Mouse (Mus musculus): ENCODE data around the gene Cebpe. TPM values are rescaled to one million over a fixed set of nuclear protein-coding genes. Genes with fewer than 3 reads are reported as not detected.

Gene Cebpe
- polyA plus RNA-seq, 1 experiment from 2014 or later, result 0.17 TPM

GRCm38 (mm10) chr14:54701298-54701697 is 10.7 kb downstream of the Cebpe start:
- Histone ChIP-seq H3K4me1 (ENCODE audit: control insufficient read depth, insufficient read depth, low read length) (no peaks in the 10 kb centered on the region), H3K36me3 (replicated peaks; ENCODE audit: control insufficient read depth, insufficient read depth, low read depth, low read length) (no peaks in the 10 kb centered on the region), H3K27me3 (ENCODE audit: control insufficient read depth, insufficient read depth, low read length) (no peaks in the 10 kb centered on the region), H3K4me2 (ENCODE audit: low read depth, low read length) (no peak overlapping the region), H3K4me3 (ENCODE audit: low read depth, low read length) (no peak overlapping the region), H3K9me3 (replicated peaks; ENCODE audit: control insufficient read depth, low read length) (no peaks in the 10 kb centered on the region), H3K27ac (replicated peaks; ENCODE audit: low read depth, low read length) (no peak overlapping the region), H3K9ac (replicated peaks; ENCODE audit: low read length) (no peak overlapping the region)
- 16% methylated on average over 6 of the region's 6 CpGs for WGBS
- DNase-seq (ENCODE audit: low spot score), result peak; percentile 83
- 0 out of 2 replicates have a peak, but pooled peaks have one; percentile 39 for ATAC-seq (replicated peaks; ENCODE audit: insufficient number of reproducible peaks, low FRiP score, low TSS enrichment, low read depth)

- no peaks in the 10 kb centered on the region for H3K4me1 ChIP-seq (ENCODE audit: control insufficient read depth, insufficient read depth, low read length)
- H3K9me3 ChIP-seq (replicated peaks; ENCODE audit: control insufficient read depth, low read length), result no peaks in the 10 kb centered on the region
- no peak overlapping the region for H3K9ac ChIP-seq (replicated peaks; ENCODE audit: low read length)
- H3K4me2 ChIP-seq (ENCODE audit: low read depth, low read length), result no peak overlapping the region
- H3K27ac ChIP-seq (replicated peaks; ENCODE audit: low read depth, low read length), result no peak overlapping the region
- ATAC-seq (replicated peaks; ENCODE audit: insufficient number of reproducible peaks, low FRiP score, low TSS enrichment, low read depth) (no peak), DNase-seq (ENCODE audit: low spot score) (no peak)
- H3K27me3 ChIP-seq (ENCODE audit: control insufficient read depth, insufficient read depth, low read length), result no peaks in the 10 kb centered on the region
- H3K4me3 ChIP-seq (ENCODE audit: low read depth, low read length), result no peak overlapping the region
- 52% methylated on average over 3 of the region's 3 CpGs for WGBS
- H3K36me3 ChIP-seq (replicated peaks; ENCODE audit: control insufficient read depth, insufficient read depth, low read depth, low read length), result no peaks in the 10 kb centered on the region
Measured at GRCm38 (mm10) chr14:54699586-54699985, 12.4 kb downstream of the Cebpe start.

- Histone ChIP-seq H3K36me3 (replicated peaks; ENCODE audit: control insufficient read depth, insufficient read depth, low read depth, low read length) (no peaks in the 10 kb centered on the region; the same call in 1 of the 2 replicates), H3K9ac (replicated peaks; ENCODE audit: low read length) (no peak within 1 kb of the TSS), H3K27me3 (ENCODE audit: control insufficient read depth, insufficient read depth, low read length) (no peaks in the 10 kb centered on the region), H3K27ac (replicated peaks; ENCODE audit: low read depth, low read length) (no peak within 1 kb of the TSS), H3K4me3 (ENCODE audit: low read depth, low read length) (no peak within 1 kb of the TSS), H3K4me1 (ENCODE audit: control insufficient read depth, insufficient read depth, low read length) (no peaks in the 10 kb centered on the region), H3K4me2 (ENCODE audit: low read depth, low read length) (no peak within 1 kb of the TSS), H3K9me3 (replicated peaks; ENCODE audit: control insufficient read depth, low read length) (no peaks in the 10 kb centered on the region)
- no peak for ATAC-seq (replicated peaks; ENCODE audit: insufficient number of reproducible peaks, low FRiP score, low TSS enrichment, low read depth)
- WGBS, result 75% methylated on average over 4 of the region's 4 CpGs
- no peak for DNase-seq (ENCODE audit: low spot score)
Measured at GRCm38 (mm10) chr14:54698733-54699132, 13.2 kb downstream of the Cebpe start, which contains the start of gene Gm29776. TSS of gene Gm29776 (minus strand) at chr14:54698833.

- no peak for ATAC-seq (replicated peaks; ENCODE audit: insufficient number of reproducible peaks, low FRiP score, low TSS enrichment, low read depth)
- Histone ChIP-seq H3K36me3 (replicated peaks; ENCODE audit: control insufficient read depth, insufficient read depth, low read depth, low read length) (no peaks in the 10 kb centered on the region; the same call in 1 of the 2 replicates), H3K27me3 (ENCODE audit: control insufficient read depth, insufficient read depth, low read length) (no peaks in the 10 kb centered on the region), H3K9me3 (replicated peaks; ENCODE audit: control insufficient read depth, low read length) (no peaks in the 10 kb centered on the region), H3K4me1 (ENCODE audit: control insufficient read depth, insufficient read depth, low read length) (no peaks in the 10 kb centered on the region), H3K4me2 (ENCODE audit: low read depth, low read length) (no peak overlapping the region), H3K9ac (replicated peaks; ENCODE audit: low read length) (no peak overlapping the region), H3K27ac (replicated peaks; ENCODE audit: low read depth, low read length) (no peak overlapping the region), H3K4me3 (ENCODE audit: low read depth, low read length) (no peak overlapping the region)
- no peak for DNase-seq (ENCODE audit: low spot score)
- 83% methylated on average over 4 of the region's 4 CpGs for WGBS
Measured at GRCm38 (mm10) chr14:54696752-54697151, 15.2 kb downstream of the Cebpe start.

GRCm38 (mm10) chr14:54695042-54695441 is 16.9 kb downstream of the Cebpe start:
- Histone ChIP-seq H3K4me3 (ENCODE audit: low read depth, low read length) (no peak overlapping the region), H3K9ac (replicated peaks; ENCODE audit: low read length) (no peak overlapping the region), H3K9me3 (replicated peaks; ENCODE audit: control insufficient read depth, low read length) (no peaks in the 10 kb centered on the region), H3K4me2 (ENCODE audit: low read depth, low read length) (no peak overlapping the region), H3K4me1 (ENCODE audit: control insufficient read depth, insufficient read depth, low read length) (no peaks in the 10 kb centered on the region), H3K27me3 (ENCODE audit: control insufficient read depth, insufficient read depth, low read length) (no peaks in the 10 kb centered on the region), H3K36me3 (replicated peaks; ENCODE audit: control insufficient read depth, insufficient read depth, low read depth, low read length) (no peaks in the 10 kb centered on the region; the same call in none of the 2 replicates), H3K27ac (replicated peaks; ENCODE audit: low read depth, low read length) (no peak overlapping the region)
- 79% methylated on average over 6 of the region's 6 CpGs for WGBS
- ATAC-seq (replicated peaks; ENCODE audit: insufficient number of reproducible peaks, low FRiP score, low TSS enrichment, low read depth) (no peak), DNase-seq (ENCODE audit: low spot score) (no peak)

- H3K27me3 ChIP-seq (ENCODE audit: control insufficient read depth, insufficient read depth, low read length), result no peaks in the 10 kb centered on the region
- no peaks in the 10 kb centered on the region for H3K4me1 ChIP-seq (ENCODE audit: control insufficient read depth, insufficient read depth, low read length)
- H3K9me3 ChIP-seq (replicated peaks; ENCODE audit: control insufficient read depth, low read length), result no peaks in the 10 kb centered on the region
- no peaks in the 10 kb centered on the region; the same call in 1 of the 2 replicates for H3K36me3 ChIP-seq (replicated peaks; ENCODE audit: control insufficient read depth, insufficient read depth, low read depth, low read length)
- H3K9ac ChIP-seq (replicated peaks; ENCODE audit: low read length), result peak overlapping the region; percentile 66
- peak overlapping the region; percentile 84 for H3K4me3 ChIP-seq (ENCODE audit: low read depth, low read length)
- WGBS, result 6% methylated on average over 8 of the region's 8 CpGs
- DNase-seq (ENCODE audit: low spot score) (peak; percentile 36), ATAC-seq (replicated peaks; ENCODE audit: insufficient number of reproducible peaks, low FRiP score, low TSS enrichment, low read depth) (no peak)
- H3K27ac ChIP-seq (replicated peaks; ENCODE audit: low read depth, low read length), result no peak overlapping the region
- H3K4me2 ChIP-seq (ENCODE audit: low read depth, low read length), result peak overlapping the region; percentile 27
Measured at GRCm38 (mm10) chr14:54687251-54687650, 24.7 kb downstream of the Cebpe start.

- H3K36me3 ChIP-seq (replicated peaks; ENCODE audit: control insufficient read depth, insufficient read depth, low read depth, low read length), result peaks cover 4% of the 10 kb centered on the region
- no peaks in the 10 kb centered on the region for H3K9me3 ChIP-seq (replicated peaks; ENCODE audit: control insufficient read depth, low read length)
- peak within 1 kb of the TSS; percentile 75 for H3K4me2 ChIP-seq (ENCODE audit: low read depth, low read length)
- peak; percentile 100 for DNase-seq (ENCODE audit: low spot score)
- no peaks in the 10 kb centered on the region for H3K27me3 ChIP-seq (ENCODE audit: control insufficient read depth, insufficient read depth, low read length)
- H3K27ac ChIP-seq (replicated peaks; ENCODE audit: low read depth, low read length), result peak within 1 kb of the TSS; percentile 87
- peak within 1 kb of the TSS; percentile 97 for H3K9ac ChIP-seq (replicated peaks; ENCODE audit: low read length)
- no peaks in the 10 kb centered on the region for H3K4me1 ChIP-seq (ENCODE audit: control insufficient read depth, insufficient read depth, low read length)
- WGBS, result 0% methylated on average over 44 of the region's 44 CpGs
- peak; percentile 96 for ATAC-seq (replicated peaks; ENCODE audit: insufficient number of reproducible peaks, low FRiP score, low TSS enrichment, low read depth)
- H3K4me3 ChIP-seq (ENCODE audit: low read depth, low read length), result peak within 1 kb of the TSS; percentile 84
Measured at GRCm38 (mm10) chr14:54686522-54687143, 25.3 kb downstream of the Cebpe start, which contains the start of gene Acin1. TSS of gene Acin1 (minus strand) at chr14:54686931.

GRCm38 (mm10) chr14:54686063-54686521 is 25.9 kb downstream of the Cebpe start, which contains the start of gene 1700123O20Rik:
TSS of gene 1700123O20Rik (plus strand) at chr14:54686216.
- Histone ChIP-seq H3K9ac (replicated peaks; ENCODE audit: low read length) (peak within 1 kb of the TSS; percentile 97), H3K4me2 (ENCODE audit: low read depth, low read length) (peak within 1 kb of the TSS; percentile 75), H3K4me1 (ENCODE audit: control insufficient read depth, insufficient read depth, low read length) (no peaks in the 10 kb centered on the region), H3K4me3 (ENCODE audit: low read depth, low read length) (peak within 1 kb of the TSS; percentile 84), H3K36me3 (replicated peaks; ENCODE audit: control insufficient read depth, insufficient read depth, low read depth, low read length) (peaks cover 4% of the 10 kb centered on the region), H3K27ac (replicated peaks; ENCODE audit: low read depth, low read length) (peak within 1 kb of the TSS; percentile 87), H3K27me3 (ENCODE audit: control insufficient read depth, insufficient read depth, low read length) (no peaks in the 10 kb centered on the region), H3K9me3 (replicated peaks; ENCODE audit: control insufficient read depth, low read length) (no peaks in the 10 kb centered on the region)
- whole genome bisulfite sequencing, result 0% methylated on average over 41 of the region's 41 CpGs
- DNase-seq (ENCODE audit: low spot score) (peak; percentile 91), ATAC-seq (replicated peaks; ENCODE audit: insufficient number of reproducible peaks, low FRiP score, low TSS enrichment, low read depth) (peak; percentile 77)
